Mouse (Mus musculus) stomach, embryonic 14.5 days (tissue): ENCODE results near the gene Gm20388. TPM values are rescaled to one million over a fixed set of nuclear protein-coding genes. Genes with fewer than 3 reads are reported as not detected.

Experiments used
- ATAC-seq: fragments of 200-750 bp; cut with Nextera tagmentation; 2 replicates; pipeline ENCODE4 v1.8.0; 2017; ENCODE audit warnings: low read depth, moderate TSS enrichment; ENCODE audit not compliant: insufficient number of reproducible peaks, insufficient read depth, low FRiP score
- H3K27ac ChIP-seq: fragments of 300-500 bp; sonication (generic); 2 replicates; pipeline ENCODE4 v1.5.1; 2014; ENCODE audit warnings: mild to moderate bottlenecking, low read length, moderate library complexity, mixed read lengths
- H3K27me3 ChIP-seq: fragments of 300-500 bp; sonication (generic); 2 replicates; pipeline ENCODE4 v1.6.1; 2014; ENCODE audit warnings: low read length, control low read depth, mixed read lengths; ENCODE audit not compliant: control insufficient read depth, insufficient read depth
- H3K36me3 ChIP-seq: fragments of 300-500 bp; sonication (generic); 2 replicates; pipeline ENCODE4 v1.6.1; 2014; ENCODE audit warnings: mild to moderate bottlenecking, control low read depth, low read length, moderate library complexity, mixed read lengths; ENCODE audit not compliant: control insufficient read depth, insufficient read depth
- H3K4me1 ChIP-seq: fragments of 300-500 bp; sonication (generic); 2 replicates; pipeline ENCODE4 v1.6.1; 2014; ENCODE audit warnings: low read length, control low read depth, mixed read lengths; ENCODE audit not compliant: control insufficient read depth, insufficient read depth
- H3K4me2 ChIP-seq: fragments of 300-500 bp; sonication (generic); replicated peaks from 2 replicates; pipeline ENCODE4 v1.6.1; 2014; ENCODE audit warnings: low read depth, low read length, control low read depth
- H3K4me3 ChIP-seq: fragments of 300-500 bp; sonication (generic); 2 replicates; pipeline ENCODE4 v1.5.1; 2014; ENCODE audit warnings: low read depth, low read length, control low read depth
- H3K9ac ChIP-seq: fragments of 300-500 bp; sonication (generic); replicated peaks from 2 replicates; pipeline ENCODE4 v1.6.1; 2014; ENCODE audit warnings: low read depth, mild to moderate bottlenecking, control low read depth, low read length, moderate library complexity, mixed read lengths
- H3K9me3 ChIP-seq: fragments of 300-500 bp; sonication (generic); 2 replicates; pipeline ENCODE4 v1.6.1; 2016; ENCODE audit warnings: low read depth, low read length, control low read depth; ENCODE audit not compliant: control insufficient read depth
- WGBS: fragments of 180-500 bp; shearing (Covaris S2); extraction: QIAGEN DNeasy Blood & Tissue Kit; methylation state at CpG from one replicate; pipeline ENCODE4 v1.1.7; 2014; 5-methylcytosine and 5-hydroxymethylcytosine counted together
- polyA plus RNA-seq: library from polyadenylated mRNA; unstranded; fragments of >200 nt; fragmentation: Nextera tagmentation; extraction: Ambion mirVana; gene quantifications from 2 replicates; pipeline ENCODE4 v1.2.1, GENCODE M21; 2014

The Gm20388 gene
- polyA plus RNA-seq, 1 experiment from 2014 or later: 11.4 TPM

DNA sequence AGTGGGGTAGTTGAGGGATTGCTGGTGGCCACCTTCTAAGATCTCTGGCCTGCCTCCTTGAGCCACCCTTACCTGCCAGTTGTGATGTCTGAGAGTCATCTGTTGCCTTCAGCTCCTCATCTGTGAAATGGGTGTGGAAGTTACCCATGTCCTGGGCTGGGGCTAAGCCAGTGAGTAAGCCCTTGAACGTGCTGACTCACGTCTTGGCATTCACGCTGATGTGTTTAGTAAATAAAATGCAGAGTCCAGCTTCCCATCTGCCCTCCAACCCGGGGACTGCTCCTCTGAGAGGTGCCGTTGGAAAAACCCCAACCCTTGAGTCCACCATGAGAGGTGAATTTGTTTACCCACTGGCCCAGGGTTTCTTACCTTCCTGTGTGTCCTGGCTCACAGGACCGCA, 3435.2 kb downstream of the Gm20388 start:
- Histone ChIP-seq H3K4me1 (0 out of 2 replicates have a peak, but pooled peaks cover 16% of the 10 kb centered on the region), H3K9me3 (no peaks in the 10 kb centered on the region), H3K36me3 (no peaks in the 10 kb centered on the region), H3K9ac (no peak overlapping the region), H3K4me2 (no peak overlapping the region), H3K27me3 (no peaks in the 10 kb centered on the region), H3K4me3 (no peak overlapping the region), H3K27ac (no peak overlapping the region)
- no peak for ATAC-seq
- WGBS: 77% methylated on average over 6 of the region's 6 CpGs

DNA sequence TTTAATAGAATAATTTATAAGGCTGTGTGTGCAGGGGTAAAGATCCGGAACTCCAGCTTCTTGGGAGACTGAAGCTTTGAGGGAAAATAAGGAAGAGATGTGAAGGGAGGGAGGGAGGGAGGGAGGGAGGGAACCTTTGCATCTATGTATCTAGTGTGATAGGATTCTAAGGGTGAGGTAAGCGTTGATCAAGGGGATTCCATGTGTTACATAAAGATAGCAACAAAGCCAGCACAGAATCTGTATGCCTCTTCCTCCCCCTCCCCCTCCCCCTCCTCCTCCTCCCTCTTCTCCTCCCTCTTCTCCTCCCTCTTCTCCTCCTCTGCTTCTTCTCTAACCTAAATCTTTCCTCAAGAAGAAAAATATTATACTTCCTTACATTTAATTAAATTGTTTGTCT, 3436.7 kb downstream of the Gm20388 start:
- Histone ChIP-seq H3K4me1 (0 out of 2 replicates have a peak, but pooled peaks cover 16% of the 10 kb centered on the region), H3K9ac (no peak overlapping the region), H3K36me3 (no peaks in the 10 kb centered on the region), H3K27ac (no peak overlapping the region), H3K4me2 (no peak overlapping the region), H3K9me3 (no peaks in the 10 kb centered on the region), H3K4me3 (no peak overlapping the region), H3K27me3 (no peaks in the 10 kb centered on the region)
- no peak for ATAC-seq
- 71% methylated on average over 2 of the region's 2 CpGs for WGBS

DNA sequence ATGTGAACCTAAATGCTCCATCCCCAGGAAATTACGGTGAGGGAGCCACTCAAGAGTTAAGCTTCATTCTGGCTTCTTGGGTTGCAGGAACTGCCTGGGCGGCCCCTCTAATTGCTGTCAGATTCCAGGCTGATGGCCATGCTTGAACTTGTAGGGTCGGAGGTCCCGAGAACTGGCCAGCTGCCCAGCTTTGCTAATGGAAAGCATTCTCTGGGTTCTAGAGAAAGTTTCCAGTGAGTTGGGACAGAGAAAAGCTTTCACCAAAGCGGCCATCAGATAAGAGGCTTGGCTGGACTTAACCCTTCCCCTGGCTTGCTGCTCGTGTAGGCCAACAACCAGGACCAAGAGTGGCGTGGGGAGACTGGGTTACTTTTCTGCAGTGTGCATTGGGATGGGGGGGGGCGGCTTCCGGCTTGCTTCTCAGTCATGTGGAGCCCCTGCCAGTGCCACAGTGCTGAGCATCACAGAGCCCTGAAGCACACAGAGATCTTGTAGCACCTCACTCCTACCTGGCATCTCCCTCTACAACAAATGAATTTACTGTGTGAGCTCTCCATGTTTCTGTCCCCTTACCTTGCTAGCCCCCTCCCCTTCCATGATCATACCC, 3437.7 kb downstream of the Gm20388 start:
- H3K4me3 ChIP-seq: no peak overlapping the region
- H3K27me3 ChIP-seq: no peaks in the 10 kb centered on the region
- no peak overlapping the region for H3K9ac ChIP-seq
- H3K4me1 ChIP-seq: 0 out of 2 replicates have a peak, but pooled peaks cover 15% of the 10 kb centered on the region
- 24% methylated on average over 9 of the region's 9 CpGs for WGBS
- peak overlapping the region; percentile 6; the same call in 1 of the 2 replicates for H3K27ac ChIP-seq
- no peaks in the 10 kb centered on the region for H3K9me3 ChIP-seq
- ATAC-seq: peak; percentile 67; the same call in 1 of the 2 replicates
- no peaks in the 10 kb centered on the region for H3K36me3 ChIP-seq
- 0 out of 2 replicates have a peak overlapping the region, but pooled peaks have one; percentile 13 for H3K4me2 ChIP-seq

DNA sequence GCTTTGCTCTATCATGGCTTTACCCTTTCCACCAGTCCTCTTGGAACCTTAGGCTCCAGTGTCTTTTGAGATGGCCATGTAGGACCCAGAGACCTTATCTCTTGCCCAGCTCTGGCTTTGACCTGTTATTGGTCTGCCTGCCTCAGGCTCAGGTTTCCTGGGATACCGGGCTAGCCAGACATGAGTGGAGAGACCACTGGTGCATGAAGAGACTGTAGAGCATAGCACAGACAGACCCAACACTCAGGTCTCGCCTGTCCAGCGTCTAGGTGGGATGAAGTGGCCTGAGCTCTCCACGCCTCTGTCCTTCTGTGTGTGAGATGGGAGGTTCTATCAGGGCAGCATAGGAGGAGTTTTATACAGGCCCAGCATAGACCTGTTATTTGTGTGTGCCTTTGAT, 3438.4 kb downstream of the Gm20388 start:
- no peak for ATAC-seq
- no peaks in the 10 kb centered on the region for H3K9me3 ChIP-seq
- 84% methylated on average over 4 of the region's 4 CpGs for WGBS
- H3K4me3 ChIP-seq: no peak overlapping the region
- no peaks in the 10 kb centered on the region for H3K36me3 ChIP-seq
- no peaks in the 10 kb centered on the region for H3K27me3 ChIP-seq
- H3K9ac ChIP-seq: no peak overlapping the region
- no peak overlapping the region for H3K4me2 ChIP-seq
- no peak overlapping the region for H3K27ac ChIP-seq
- peaks cover 15% of the 10 kb centered on the region; the same call in 1 of the 2 replicates for H3K4me1 ChIP-seq

DNA sequence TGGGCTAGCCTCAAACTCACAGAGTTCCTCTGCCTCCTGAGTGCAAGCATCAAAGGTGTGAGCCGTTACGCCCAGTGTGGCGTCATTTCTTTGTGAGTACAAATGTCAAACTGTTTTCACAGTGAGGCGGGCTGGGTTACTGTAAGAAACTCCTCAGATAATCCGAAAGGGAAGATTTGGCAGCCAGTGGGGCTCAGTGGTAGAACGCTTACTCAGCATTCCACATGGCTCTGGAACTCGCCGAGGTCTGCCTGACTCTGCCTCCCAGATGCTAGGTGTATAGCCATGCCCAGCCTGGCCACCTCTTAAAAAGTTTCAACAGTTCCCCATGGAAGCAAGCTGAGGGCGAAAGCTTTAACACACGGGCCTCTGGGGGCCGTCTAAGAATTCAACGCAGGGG, 3441.5 kb downstream of the Gm20388 start:
- Histone ChIP-seq H3K9ac (no peak overlapping the region), H3K36me3 (no peaks in the 10 kb centered on the region), H3K4me2 (no peak overlapping the region), H3K9me3 (no peaks in the 10 kb centered on the region), H3K4me3 (no peak overlapping the region), H3K27ac (no peak overlapping the region), H3K27me3 (no peaks in the 10 kb centered on the region), H3K4me1 (peaks cover 16% of the 10 kb centered on the region; the same call in 1 of the 2 replicates)
- no peak for ATAC-seq
- 80% methylated on average over 12 of the region's 12 CpGs for WGBS

DNA sequence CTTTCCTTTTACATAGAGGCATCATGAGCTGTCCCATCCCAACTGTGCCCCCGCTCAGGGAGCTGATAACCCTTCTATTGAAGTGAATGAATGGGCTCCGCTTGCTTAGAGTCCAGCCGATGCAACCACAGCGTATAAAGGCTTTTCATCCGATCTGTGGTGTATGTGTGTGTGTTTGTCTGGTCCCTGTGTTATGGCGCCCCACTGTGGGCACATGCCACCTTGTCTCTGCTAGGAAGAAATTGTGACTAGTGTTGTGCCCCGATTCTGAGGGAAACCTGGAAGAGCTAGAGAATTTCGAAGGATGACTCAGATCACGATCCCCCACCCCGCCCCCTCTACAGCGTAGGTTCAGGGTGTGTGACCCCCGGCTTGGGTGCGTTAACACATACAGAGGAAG, 3442.1 kb downstream of the Gm20388 start:
- Histone ChIP-seq H3K27ac (no peak overlapping the region), H3K4me3 (no peak overlapping the region), H3K9ac (no peak overlapping the region), H3K4me1 (peaks cover 14% of the 10 kb centered on the region; the same call in 1 of the 2 replicates), H3K4me2 (no peak overlapping the region), H3K27me3 (no peaks in the 10 kb centered on the region), H3K36me3 (no peaks in the 10 kb centered on the region), H3K9me3 (no peaks in the 10 kb centered on the region)
- ATAC-seq: no peak
- 51% methylated on average over 13 of the region's 13 CpGs for WGBS

DNA sequence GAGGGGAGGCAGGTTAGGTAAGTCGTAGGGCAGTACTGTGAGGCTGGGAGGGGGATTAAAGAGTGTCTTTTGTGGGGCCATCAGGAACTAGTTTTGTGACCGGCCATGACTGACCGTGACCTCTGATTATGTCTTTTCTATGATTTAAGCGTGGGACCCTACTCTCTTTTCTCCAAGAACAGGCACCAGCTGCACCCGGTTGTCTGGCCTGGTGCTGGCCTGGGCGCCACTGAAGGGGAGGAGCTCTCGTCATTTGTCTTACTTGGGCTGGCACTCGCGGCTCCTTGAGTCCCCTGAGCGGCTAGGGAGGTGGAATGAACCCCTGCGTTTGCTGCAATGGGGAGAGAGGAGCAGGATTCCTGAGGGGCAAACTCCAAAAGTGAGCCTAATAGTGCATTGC, 3442.6 kb downstream of the Gm20388 start:
- Histone ChIP-seq H3K4me1 (peaks cover 9% of the 10 kb centered on the region; the same call in 1 of the 2 replicates), H3K9me3 (no peaks in the 10 kb centered on the region), H3K27ac (no peak overlapping the region), H3K27me3 (no peaks in the 10 kb centered on the region), H3K9ac (no peak overlapping the region), H3K4me2 (no peak overlapping the region), H3K4me3 (no peak overlapping the region), H3K36me3 (no peaks in the 10 kb centered on the region)
- WGBS: 30% methylated on average over 11 of the region's 11 CpGs
- no peak for ATAC-seq

DNA sequence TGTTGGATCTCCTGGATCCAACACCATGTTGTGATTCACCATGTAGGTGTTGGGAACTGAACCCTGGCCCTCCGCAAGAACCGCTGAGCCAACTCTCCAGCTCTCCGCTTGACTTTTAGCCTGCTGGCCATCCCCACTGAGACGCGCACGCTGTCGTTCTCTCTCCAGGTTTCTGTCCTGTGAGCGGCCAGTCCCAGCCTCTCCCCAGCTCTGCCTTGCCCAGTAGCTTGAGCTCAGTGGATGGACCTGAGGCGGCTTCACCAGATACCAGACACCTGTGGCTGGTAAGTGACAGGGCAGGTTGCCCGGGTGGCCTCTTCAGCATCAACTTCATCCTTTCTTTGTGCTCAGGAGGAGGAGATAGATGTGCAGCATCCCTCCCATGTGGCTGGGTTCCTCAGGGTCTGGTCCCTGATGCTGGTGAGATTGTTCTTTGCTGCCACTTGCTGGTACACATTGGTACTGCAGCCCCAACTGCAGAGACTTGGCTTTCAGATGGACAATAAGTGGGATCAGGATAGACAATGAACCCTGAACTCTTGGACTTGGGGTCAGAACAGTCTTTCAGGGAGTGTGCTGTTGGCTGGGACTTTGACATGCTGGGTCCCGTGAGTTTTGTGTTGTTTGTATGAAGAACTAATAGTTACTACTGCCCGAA, 3450.6 kb downstream of the Gm20388 start:
- Histone ChIP-seq H3K9me3 (no peaks in the 10 kb centered on the region), H3K27me3 (no peaks in the 10 kb centered on the region), H3K4me1 (no peaks in the 10 kb centered on the region), H3K4me3 (no peak overlapping the region), H3K36me3 (no peaks in the 10 kb centered on the region), H3K27ac (no peak overlapping the region), H3K9ac (no peak overlapping the region), H3K4me2 (no peak overlapping the region)
- ATAC-seq: no peak
- WGBS: 43% methylated on average over 12 of the region's 12 CpGs
